Mouse (Mus musculus) cerebellum, adult 18-20 months (tissue): ENCODE data around the gene Spint3.

ENCODE experiments used
- DNase-seq, 2 experiments: peaks; one replicate each; pipeline ENCODE4 v3.0.0; 2021

Gene Spint3

GRCm38 (mm10) chr2:164549963-164550894 is 23.0 kb downstream of the Spint3 start:
- DNase-seq = no peak

GRCm38 (mm10) chr2:164549338-164549737 is 23.9 kb downstream of the Spint3 start:
- no peak for DNase-seq

GRCm38 (mm10) chr2:164544454-164545097 is 28.7 kb downstream of the Spint3 start:
- no peak for DNase-seq

GRCm38 (mm10) chr2:164543745-164544144 is 29.5 kb downstream of the Spint3 start:
- DNase-seq = no peak

- no peak for DNase-seq
These were observed 30.7 kb downstream of the Spint3 start for GRCm38 (mm10) chr2:164542598-164542997.

GRCm38 (mm10) chr2:164542132-164542531 is 31.1 kb downstream of the Spint3 start:
- no peak for DNase-seq

- DNase-seq = no peak
These were observed 32.4 kb downstream of the Spint3 start for GRCm38 (mm10) chr2:164540652-164541427.

- DNase-seq = no peak
These were observed 36.3 kb downstream of the Spint3 start for GRCm38 (mm10) chr2:164537003-164537402.

GRCm38 (mm10) chr2:164534315-164534714 is 38.9 kb downstream of the Spint3 start:
- no peak for DNase-seq

- DNase-seq = peak; percentile 75 to 82
These were observed 42.1 kb downstream of the Spint3 start for GRCm38 (mm10) chr2:164531169-164531568.

GRCm38 (mm10) chr2:164528557-164528956 is 44.7 kb downstream of the Spint3 start:
- no peak for DNase-seq

GRCm38 (mm10) chr2:164523301-164523773 is 49.9 kb downstream of the Spint3 start:
- DNase-seq = peak in 1 of 2 experiments; percentile 16

- DNase-seq = no peak
These were observed 51.0 kb downstream of the Spint3 start for GRCm38 (mm10) chr2:164522280-164522679.

GRCm38 (mm10) chr2:164521841-164522240 is 51.4 kb downstream of the Spint3 start:
- no peak for DNase-seq

GRCm38 (mm10) chr2:164520782-164521181 is 52.5 kb downstream of the Spint3 start:
- peak; percentile 27 to 29 for DNase-seq
